Mouse (Mus musculus): Measurements from ENCODE around the gene Depdc5. TPM values are rescaled to one million over a fixed set of nuclear protein-coding genes. Genes with fewer than 3 reads are reported as not detected.

Gene Depdc5
- polyA plus RNA-seq, 1 experiment from 2014 or later: 19.4 TPM

GRCm38 (mm10) chr5:32977179-32977578, 113.7 kb downstream of the Depdc5 start:
- Histone ChIP-seq H3K27me3 (ENCODE audit: control insufficient read depth, insufficient read depth, low read length) (no peaks in the 10 kb centered on the region), H3K36me3 (ENCODE audit: control insufficient read depth, insufficient read depth, low read length) (no peaks in the 10 kb centered on the region), H3K4me1 (ENCODE audit: control insufficient read depth, insufficient read depth, low read length) (no peaks in the 10 kb centered on the region), H3K27ac (ENCODE audit: low read length) (no peak overlapping the region), H3K4me2 (ENCODE audit: low read depth, low read length) (no peak overlapping the region), H3K4me3 (replicated peaks; ENCODE audit: low read length) (no peak overlapping the region), H3K9me3 (replicated peaks; ENCODE audit: control insufficient read depth, low read length) (no peaks in the 10 kb centered on the region), H3K9ac (ENCODE audit: low read length) (no peak overlapping the region)
- no peak for ATAC-seq (ENCODE audit: insufficient read depth, low FRiP score)

- WGBS: 88% methylated on average over 1 of the region's 1 CpGs
- Histone ChIP-seq H3K4me1 (ENCODE audit: control insufficient read depth, insufficient read depth, low read length) (no peaks in the 10 kb centered on the region), H3K27me3 (ENCODE audit: control insufficient read depth, insufficient read depth, low read length) (no peaks in the 10 kb centered on the region), H3K4me2 (ENCODE audit: low read depth, low read length) (no peak overlapping the region), H3K9me3 (replicated peaks; ENCODE audit: control insufficient read depth, low read length) (no peaks in the 10 kb centered on the region), H3K4me3 (replicated peaks; ENCODE audit: low read length) (no peak overlapping the region), H3K27ac (ENCODE audit: low read length) (no peak overlapping the region), H3K9ac (ENCODE audit: low read length) (no peak overlapping the region), H3K36me3 (ENCODE audit: control insufficient read depth, insufficient read depth, low read length) (peaks cover 11% of the 10 kb centered on the region; the same call in 1 of the 2 replicates)
- ATAC-seq (ENCODE audit: insufficient read depth, low FRiP score): no peak
Measured at GRCm38 (mm10) chr5:32985379-32985778, 121.9 kb downstream of the Depdc5 start.

GRCm38 (mm10) chr5:32987873-32988272, 124.4 kb downstream of the Depdc5 start:
- no peak overlapping the region for H3K27ac ChIP-seq (ENCODE audit: low read length)
- ATAC-seq (ENCODE audit: insufficient read depth, low FRiP score): no peak
- H3K27me3 ChIP-seq (ENCODE audit: control insufficient read depth, insufficient read depth, low read length): no peaks in the 10 kb centered on the region
- no peaks in the 10 kb centered on the region for H3K9me3 ChIP-seq (replicated peaks; ENCODE audit: control insufficient read depth, low read length)
- no peak overlapping the region for H3K4me2 ChIP-seq (ENCODE audit: low read depth, low read length)
- no peak overlapping the region for H3K4me3 ChIP-seq (replicated peaks; ENCODE audit: low read length)
- 91% methylated on average over 1 of the region's 1 CpGs for WGBS
- H3K4me1 ChIP-seq (ENCODE audit: control insufficient read depth, insufficient read depth, low read length): no peaks in the 10 kb centered on the region; the same call in 1 of the 2 replicates
- peaks cover 11% of the 10 kb centered on the region; the same call in 1 of the 2 replicates for H3K36me3 ChIP-seq (ENCODE audit: control insufficient read depth, insufficient read depth, low read length)
- H3K9ac ChIP-seq (ENCODE audit: low read length): no peak overlapping the region

- Histone ChIP-seq H3K4me2 (ENCODE audit: low read depth, low read length) (no peak overlapping the region), H3K9me3 (replicated peaks; ENCODE audit: control insufficient read depth, low read length) (no peaks in the 10 kb centered on the region), H3K9ac (ENCODE audit: low read length) (no peak overlapping the region), H3K4me3 (replicated peaks; ENCODE audit: low read length) (no peak overlapping the region), H3K4me1 (ENCODE audit: control insufficient read depth, insufficient read depth, low read length) (no peaks in the 10 kb centered on the region; the same call in 1 of the 2 replicates), H3K27me3 (ENCODE audit: control insufficient read depth, insufficient read depth, low read length) (no peaks in the 10 kb centered on the region), H3K27ac (ENCODE audit: low read length) (no peak overlapping the region), H3K36me3 (ENCODE audit: control insufficient read depth, insufficient read depth, low read length) (peaks cover 4% of the 10 kb centered on the region; the same call in 1 of the 2 replicates)
- WGBS: 67% methylated on average over 13 of the region's 13 CpGs
- ATAC-seq (ENCODE audit: insufficient read depth, low FRiP score): no peak
Measured at GRCm38 (mm10) chr5:32989959-32990640, 126.6 kb downstream of the Depdc5 start.

GRCm38 (mm10) chr5:32991152-32991551, 127.7 kb downstream of the Depdc5 start:
- no peak overlapping the region for H3K27ac ChIP-seq (ENCODE audit: low read length)
- H3K9ac ChIP-seq (ENCODE audit: low read length): no peak overlapping the region
- WGBS: 64% methylated on average over 8 of the region's 8 CpGs
- H3K9me3 ChIP-seq (replicated peaks; ENCODE audit: control insufficient read depth, low read length): no peaks in the 10 kb centered on the region
- H3K4me3 ChIP-seq (replicated peaks; ENCODE audit: low read length): no peak overlapping the region
- H3K4me1 ChIP-seq (ENCODE audit: control insufficient read depth, insufficient read depth, low read length): no peaks in the 10 kb centered on the region; the same call in 1 of the 2 replicates
- peak; percentile 52; the same call in 1 of the 2 replicates for ATAC-seq (ENCODE audit: insufficient read depth, low FRiP score)
- H3K27me3 ChIP-seq (ENCODE audit: control insufficient read depth, insufficient read depth, low read length): no peaks in the 10 kb centered on the region
- H3K4me2 ChIP-seq (ENCODE audit: low read depth, low read length): no peak overlapping the region
- H3K36me3 ChIP-seq (ENCODE audit: control insufficient read depth, insufficient read depth, low read length): peaks cover 4% of the 10 kb centered on the region; the same call in 1 of the 2 replicates

- H3K4me2 ChIP-seq (ENCODE audit: low read depth, low read length): no peak overlapping the region
- no peaks in the 10 kb centered on the region for H3K9me3 ChIP-seq (replicated peaks; ENCODE audit: control insufficient read depth, low read length)
- ATAC-seq (ENCODE audit: insufficient read depth, low FRiP score): no peak
- no peaks in the 10 kb centered on the region for H3K27me3 ChIP-seq (ENCODE audit: control insufficient read depth, insufficient read depth, low read length)
- no peak overlapping the region for H3K9ac ChIP-seq (ENCODE audit: low read length)
- no peak overlapping the region for H3K27ac ChIP-seq (ENCODE audit: low read length)
- no peak overlapping the region for H3K4me3 ChIP-seq (replicated peaks; ENCODE audit: low read length)
- peaks cover under 1% of the 10 kb centered on the region; the same call in 1 of the 2 replicates for H3K36me3 ChIP-seq (ENCODE audit: control insufficient read depth, insufficient read depth, low read length)
- no peaks in the 10 kb centered on the region; the same call in 1 of the 2 replicates for H3K4me1 ChIP-seq (ENCODE audit: control insufficient read depth, insufficient read depth, low read length)
- 48% methylated on average over 2 of the region's 2 CpGs for WGBS
Measured at GRCm38 (mm10) chr5:32994471-32994870, 131.0 kb downstream of the Depdc5 start.

- H3K27me3 ChIP-seq (ENCODE audit: control insufficient read depth, insufficient read depth, low read length): no peaks in the 10 kb centered on the region
- no peak overlapping the region for H3K27ac ChIP-seq (ENCODE audit: low read length)
- no peak overlapping the region for H3K4me2 ChIP-seq (ENCODE audit: low read depth, low read length)
- no peaks in the 10 kb centered on the region for H3K36me3 ChIP-seq (ENCODE audit: control insufficient read depth, insufficient read depth, low read length)
- WGBS: 72% methylated on average over 4 of the region's 4 CpGs
- no peaks in the 10 kb centered on the region for H3K9me3 ChIP-seq (replicated peaks; ENCODE audit: control insufficient read depth, low read length)
- H3K9ac ChIP-seq (ENCODE audit: low read length): no peak overlapping the region
- no peak overlapping the region for H3K4me3 ChIP-seq (replicated peaks; ENCODE audit: low read length)
- H3K4me1 ChIP-seq (ENCODE audit: control insufficient read depth, insufficient read depth, low read length): no peaks in the 10 kb centered on the region; the same call in 1 of the 2 replicates
- no peak for ATAC-seq (ENCODE audit: insufficient read depth, low FRiP score)
Measured at GRCm38 (mm10) chr5:32995756-32996155, 132.3 kb downstream of the Depdc5 start.

GRCm38 (mm10) chr5:32996560-32996959, 133.1 kb downstream of the Depdc5 start:
- no peak overlapping the region for H3K4me2 ChIP-seq (ENCODE audit: low read depth, low read length)
- WGBS: 83% methylated on average over 1 of the region's 1 CpGs

GRCm38 (mm10) chr5:32997686-32998085, 134.2 kb downstream of the Depdc5 start:
- Histone ChIP-seq H3K9me3 (replicated peaks; ENCODE audit: control insufficient read depth, low read length) (no peaks in the 10 kb centered on the region), H3K27me3 (ENCODE audit: control insufficient read depth, insufficient read depth, low read length) (no peaks in the 10 kb centered on the region), H3K4me2 (ENCODE audit: low read depth, low read length) (no peak overlapping the region), H3K27ac (ENCODE audit: low read length) (no peak overlapping the region), H3K36me3 (ENCODE audit: control insufficient read depth, insufficient read depth, low read length) (no peaks in the 10 kb centered on the region), H3K4me3 (replicated peaks; ENCODE audit: low read length) (no peak overlapping the region), H3K9ac (ENCODE audit: low read length) (no peak overlapping the region), H3K4me1 (ENCODE audit: control insufficient read depth, insufficient read depth, low read length) (no peaks in the 10 kb centered on the region)
- no peak for ATAC-seq (ENCODE audit: insufficient read depth, low FRiP score)
- 39% methylated on average over 4 of the region's 4 CpGs for WGBS

More at GRCm38 (mm10) chr5:32996560-32996959, 133.1 kb downstream of the Depdc5 start:
- Histone ChIP-seq H3K27me3 (ENCODE audit: control insufficient read depth, insufficient read depth, low read length) (no peaks in the 10 kb centered on the region), H3K4me1 (ENCODE audit: control insufficient read depth, insufficient read depth, low read length) (no peaks in the 10 kb centered on the region; the same call in 1 of the 2 replicates), H3K36me3 (ENCODE audit: control insufficient read depth, insufficient read depth, low read length) (no peaks in the 10 kb centered on the region), H3K27ac (ENCODE audit: low read length) (no peak overlapping the region), H3K9ac (ENCODE audit: low read length) (no peak overlapping the region), H3K4me3 (replicated peaks; ENCODE audit: low read length) (no peak overlapping the region), H3K9me3 (replicated peaks; ENCODE audit: control insufficient read depth, low read length) (no peaks in the 10 kb centered on the region)
- ATAC-seq (ENCODE audit: insufficient read depth, low FRiP score): no peak
